Mouse (Mus musculus) central nervous system, embryonic 14 days (tissue): Measurements from ENCODE around the gene Pgbd5. TPM values are rescaled to one million over a fixed set of nuclear protein-coding genes. Genes with fewer than 3 reads are reported as not detected.

Experiments used
- polyA plus RNA-seq: library from polyadenylated mRNA; depleted of rRNA; stranded (reverse); fragments of >200 nt; gene quantifications from 2 replicates; pipeline ENCODE4 v1.2.3, GENCODE M21; 2012; rRNA removed

The Pgbd5 gene
- 21.4 and 21.8 TPM in 2 replicates for polyA plus RNA-seq

GRCm38 (mm10) chr8:124439558-124439957, at the start of gene Pgbd5:
TSS of gene Pgbd5 (minus strand) at chr8:124439658.

Other genes starting within 250 kb of the Pgbd5 start
- 43.7 and 46.1 TPM in 2 replicates for gene Galnt2, start 208.3 kb downstream of the Pgbd5 start, polyA plus RNA-seq
- 33.3 and 33.5 TPM in 2 replicates for gene Cog2, start 81.1 kb upstream of the Pgbd5 start, polyA plus RNA-seq
- gene Agt, start 130.0 kb upstream of the Pgbd5 start, polyA plus RNA-seq = 0.11 and 0.75 TPM in 2 replicates
- gene Capn9, start 136.5 kb upstream of the Pgbd5 start, polyA plus RNA-seq = 0.05 TPM in 1 of 2 replicates, not detected in the other
- gene 2310022B05Rik, start 223.7 kb upstream of the Pgbd5 start, polyA plus RNA-seq = 62.7 and 64.4 TPM in 2 replicates